Mouse (Mus musculus): ENCODE data around the gene Asic4. TPM values are rescaled to one million over a fixed set of nuclear protein-coding genes. Genes with fewer than 3 reads are reported as not detected.
A peak's percentile ranks its signal among the peaks of the same experiment; 100 is the strongest.

Asic4 gene
- polyA plus RNA-seq (2012; rRNA removed), result 11.9 and 13.5 TPM in 2 replicates

DNA sequence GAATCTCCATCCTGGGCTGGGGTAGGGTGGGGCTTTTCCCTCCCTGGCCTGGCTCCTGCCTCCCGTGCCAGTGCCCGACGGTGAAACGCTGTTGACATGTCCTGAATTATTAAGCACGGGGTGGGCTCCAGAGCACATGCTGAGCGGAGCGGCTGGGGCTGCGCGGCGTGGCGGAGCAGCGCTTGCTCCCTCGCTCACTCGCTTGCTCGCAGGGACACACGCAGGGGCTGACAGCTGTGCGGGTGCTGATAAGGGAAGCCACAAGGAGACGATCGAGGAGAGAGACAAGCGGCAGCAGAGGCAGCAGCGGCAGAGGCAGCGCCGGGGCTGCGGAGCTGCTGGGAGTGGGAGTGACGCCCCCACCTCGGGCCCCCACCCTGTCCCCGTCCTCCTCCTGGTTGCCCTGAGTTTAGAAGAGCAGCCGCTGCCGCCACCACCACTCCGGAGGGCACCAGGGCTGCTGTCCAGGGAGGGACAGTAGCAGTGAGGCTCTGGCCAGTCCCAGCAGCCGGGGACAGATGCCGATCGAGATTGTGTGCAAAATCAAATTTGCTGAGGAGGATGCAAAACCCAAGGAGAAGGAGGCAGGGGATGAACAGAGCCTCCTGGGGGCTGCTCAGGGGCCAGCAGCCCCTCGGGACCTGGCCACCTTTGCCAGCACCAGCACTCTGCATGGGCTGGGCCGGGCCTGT is at the start of gene Asic4:
Asic4 (plus strand) TSS at position 123 of the 692 bp plus-strand sequence.
- no peak for DNase-seq (ENCODE audit: extremely low spot score in 1 of 2, low spot score in 1 of 2)

DNA sequence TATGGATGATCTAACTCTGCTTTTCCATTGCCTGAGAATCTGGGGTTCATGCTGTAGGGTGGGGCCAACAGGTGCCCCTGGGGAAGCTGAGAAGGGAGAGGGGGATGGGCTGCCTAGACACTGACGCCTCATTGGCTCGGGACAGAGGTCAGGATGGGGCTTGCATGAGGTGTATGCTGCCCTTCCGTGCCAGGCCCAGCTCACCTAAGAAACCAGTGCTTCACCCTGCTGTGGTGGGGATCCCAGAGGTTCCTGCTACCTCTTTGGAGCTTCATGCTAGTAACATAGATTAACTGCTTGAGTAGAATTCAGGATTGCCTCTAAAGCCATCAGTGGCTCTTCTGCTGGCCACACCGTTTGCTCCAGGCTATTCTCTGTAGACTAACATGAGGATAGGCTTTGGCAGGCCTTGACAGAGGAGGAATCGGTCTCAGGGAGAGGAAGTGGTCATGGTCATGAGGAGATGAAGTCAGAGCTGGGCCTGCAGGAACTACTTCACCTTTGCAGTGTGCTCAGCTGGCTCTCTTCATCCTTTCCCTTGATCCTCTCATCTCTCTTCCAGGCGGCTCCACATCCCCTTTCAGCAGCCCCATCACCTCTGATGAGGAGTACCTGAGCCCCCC is 49.6 kb upstream of the Asic4 start:
- no peak for DNase-seq (ENCODE audit: extremely low spot score in 1 of 2, low spot score in 1 of 2)

GRCm38 (mm10) chr1:75405547-75405946 is 44.7 kb upstream of the Asic4 start:
- DNase-seq (ENCODE audit: extremely low spot score in 1 of 2, low spot score in 1 of 2), result no peak

- no peak for DNase-seq (ENCODE audit: extremely low spot score in 1 of 2, low spot score in 1 of 2)
These were observed 44.1 kb upstream of the Asic4 start for GRCm38 (mm10) chr1:75406173-75406572.

- DNase-seq (ENCODE audit: extremely low spot score in 1 of 2, low spot score in 1 of 2), result no peak
These were observed 43.2 kb upstream of the Asic4 start for GRCm38 (mm10) chr1:75407056-75407455.

DNA sequence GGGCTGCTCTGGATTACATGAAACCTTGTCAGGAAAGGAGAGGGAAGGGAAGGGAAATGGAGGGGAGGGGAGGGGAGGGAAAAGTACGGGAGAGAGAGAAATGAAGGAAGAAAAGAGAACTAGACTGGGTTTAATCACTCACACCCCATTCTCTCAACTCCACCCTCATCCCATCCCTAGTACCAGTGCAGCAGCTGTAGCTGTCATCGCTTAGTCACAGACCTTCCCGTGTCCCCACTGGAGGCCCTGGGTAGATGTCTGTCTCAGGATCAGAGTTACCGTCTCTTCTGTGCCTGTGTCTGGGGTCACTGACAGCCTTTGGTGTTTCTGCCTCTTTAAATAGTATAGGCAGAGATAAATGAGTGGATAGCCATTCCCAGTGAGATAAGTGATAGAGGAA is 42.0 kb upstream of the Asic4 start:
- no peak for DNase-seq (ENCODE audit: extremely low spot score in 1 of 2, low spot score in 1 of 2)

DNA sequence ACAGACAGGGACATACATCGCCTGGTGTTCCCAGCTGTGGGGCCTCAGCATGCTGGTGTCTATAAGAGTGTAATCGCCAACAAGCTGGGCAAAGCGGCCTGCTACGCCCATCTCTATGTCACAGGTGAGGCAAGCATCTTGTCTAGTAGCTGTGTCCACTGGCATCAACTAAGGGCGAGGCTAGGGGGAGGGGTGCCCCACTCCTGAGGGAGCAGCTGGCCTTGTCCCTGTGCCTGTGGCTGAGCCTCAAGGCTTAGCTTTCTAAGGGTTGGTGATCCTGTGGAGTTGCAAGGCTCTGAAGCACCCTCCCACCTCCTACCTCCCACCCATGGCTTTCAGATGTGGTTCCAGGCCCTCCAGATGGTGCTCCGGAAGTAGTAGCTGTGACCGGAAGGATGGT is 40.3 kb upstream of the Asic4 start:
- DNase-seq (ENCODE audit: extremely low spot score in 1 of 2, low spot score in 1 of 2), result no peak

GRCm38 (mm10) chr1:75412196-75412595 is 38.0 kb upstream of the Asic4 start:
- DNase-seq (ENCODE audit: extremely low spot score in 1 of 2, low spot score in 1 of 2), result no peak

DNA sequence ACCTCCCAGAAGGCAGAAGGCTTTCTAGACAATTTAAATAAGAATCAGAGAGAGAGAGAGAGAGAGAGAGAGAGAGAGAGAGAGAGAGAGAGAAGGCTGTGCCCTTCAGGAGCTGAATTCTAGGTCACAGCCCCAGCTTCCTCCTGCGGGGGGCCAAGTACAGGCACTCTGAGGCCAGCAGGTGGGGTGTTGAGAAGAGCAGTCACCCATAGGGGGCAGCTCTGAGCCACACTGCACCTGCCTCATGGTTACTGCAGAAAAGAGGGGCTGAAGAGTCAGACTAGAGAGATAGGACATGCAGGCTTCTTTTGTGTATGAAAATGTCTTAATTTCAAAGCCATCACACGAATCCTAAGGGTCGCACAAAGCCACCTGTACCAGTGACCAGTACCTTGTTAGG is 36.5 kb upstream of the Asic4 start:
- DNase-seq (ENCODE audit: extremely low spot score in 1 of 2, low spot score in 1 of 2), result peak in 1 of 2 experiments; percentile 69

GRCm38 (mm10) chr1:75421794-75422193 is 28.4 kb upstream of the Asic4 start:
- no peak for DNase-seq (ENCODE audit: extremely low spot score in 1 of 2, low spot score in 1 of 2)

GRCm38 (mm10) chr1:75422216-75422822 is 27.9 kb upstream of the Asic4 start:
- no peak for DNase-seq (ENCODE audit: extremely low spot score in 1 of 2, low spot score in 1 of 2)

GRCm38 (mm10) chr1:75422823-75423471 is 27.3 kb upstream of the Asic4 start:
- DNase-seq (ENCODE audit: extremely low spot score in 1 of 2, low spot score in 1 of 2), result no peak

DNA sequence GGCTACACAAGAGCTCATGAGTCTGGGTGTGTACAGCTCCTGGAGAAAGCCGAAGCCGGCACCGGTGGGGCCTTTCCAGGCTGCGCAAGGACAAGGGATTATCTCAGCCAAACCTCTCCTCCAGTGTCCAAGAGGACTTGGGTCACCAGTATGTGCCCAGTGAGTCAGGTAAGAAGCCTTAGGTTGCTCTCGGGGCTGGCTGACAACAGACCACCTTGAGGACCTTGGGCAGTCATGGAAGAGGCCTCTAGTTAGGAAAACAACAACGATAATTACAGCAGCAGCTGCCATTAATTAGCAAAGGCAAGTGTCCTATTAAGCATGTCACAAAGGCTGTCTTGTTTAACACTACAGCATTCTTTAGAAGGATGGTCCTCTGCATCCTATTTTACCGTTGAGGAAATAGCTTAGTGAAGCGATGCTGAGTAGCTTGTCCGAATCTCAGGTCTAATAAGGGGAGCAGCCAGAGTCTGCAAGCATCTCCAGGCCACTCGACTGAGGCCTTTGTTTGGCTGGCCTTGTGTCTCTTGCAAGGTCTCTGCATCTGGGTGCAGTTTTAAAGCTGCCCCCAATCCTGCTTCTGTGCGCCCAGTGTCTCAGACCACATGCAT is 26.4 kb upstream of the Asic4 start:
- no peak for DNase-seq (ENCODE audit: extremely low spot score in 1 of 2, low spot score in 1 of 2)

GRCm38 (mm10) chr1:75425796-75426471 is 24.3 kb upstream of the Asic4 start:
- DNase-seq (ENCODE audit: extremely low spot score in 1 of 2, low spot score in 1 of 2), result peak in 1 of 2 experiments; percentile 78

DNA sequence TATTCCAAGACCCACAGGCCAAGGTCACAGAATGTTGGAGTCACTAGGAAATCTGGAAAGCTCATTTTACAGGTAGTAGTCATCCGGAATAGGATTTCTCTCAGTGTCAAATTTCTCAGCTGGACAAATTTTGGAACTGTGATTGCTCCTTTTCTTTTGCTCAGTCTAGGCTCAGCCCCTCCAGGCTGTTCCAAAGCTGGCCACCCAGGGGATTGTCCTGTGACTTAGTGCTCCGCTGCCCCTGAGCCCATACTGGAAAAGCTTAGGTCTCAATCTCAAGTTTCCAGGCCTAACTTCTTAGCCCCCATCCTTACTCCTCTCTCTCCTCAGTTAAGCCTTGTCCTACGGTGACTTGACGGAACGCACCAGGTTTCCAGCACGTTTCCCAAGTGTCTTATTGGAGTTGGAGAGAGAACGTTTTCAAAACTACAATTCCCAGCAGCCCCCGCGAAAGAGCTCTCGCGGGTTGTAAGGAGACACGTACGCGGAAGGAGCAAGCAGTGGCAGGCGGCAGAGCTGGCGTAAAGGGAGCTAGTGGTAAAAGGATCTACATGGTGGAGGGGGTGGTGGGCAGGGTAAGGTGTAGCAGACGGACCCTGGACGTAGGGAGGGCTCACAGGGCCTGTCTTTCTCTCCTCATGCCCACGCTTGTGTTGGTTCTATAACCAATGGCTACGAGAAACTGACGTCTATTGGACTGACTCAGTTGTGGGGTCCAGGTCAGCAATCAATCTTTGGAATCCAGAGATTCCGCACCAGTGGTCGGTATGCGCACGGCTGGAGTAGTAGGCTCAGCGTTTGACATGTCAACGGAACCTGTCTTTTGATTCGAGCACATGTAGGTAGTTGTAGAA is 14.5 kb upstream of the Asic4 start, which contains the start of gene Gmppa:
Gmppa (plus strand) TSS at position 456 of the 854 bp plus-strand sequence.
- peak; percentile 82 to 88 for DNase-seq (ENCODE audit: extremely low spot score in 1 of 2, low spot score in 1 of 2)

DNA sequence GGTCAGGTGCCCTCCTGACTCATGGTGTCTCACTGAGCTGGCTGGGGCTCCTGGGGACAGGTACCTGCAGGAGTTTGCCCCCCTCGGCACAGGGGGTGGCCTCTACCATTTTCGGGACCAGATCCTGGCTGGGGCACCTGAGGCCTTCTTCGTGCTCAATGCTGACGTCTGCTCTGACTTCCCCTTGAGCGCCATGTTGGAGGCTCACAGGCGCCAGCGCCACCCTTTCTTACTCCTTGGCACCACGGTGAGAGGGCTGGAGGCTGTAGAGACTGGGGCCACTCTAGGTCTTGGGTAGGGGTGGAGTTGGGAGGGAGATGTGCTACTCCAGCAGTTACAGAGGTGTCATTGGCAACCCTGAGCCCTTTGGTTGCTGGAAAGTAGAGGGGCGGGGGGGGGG is 11.5 kb upstream of the Asic4 start:
- DNase-seq (ENCODE audit: extremely low spot score in 1 of 2, low spot score in 1 of 2), result no peak

DNA sequence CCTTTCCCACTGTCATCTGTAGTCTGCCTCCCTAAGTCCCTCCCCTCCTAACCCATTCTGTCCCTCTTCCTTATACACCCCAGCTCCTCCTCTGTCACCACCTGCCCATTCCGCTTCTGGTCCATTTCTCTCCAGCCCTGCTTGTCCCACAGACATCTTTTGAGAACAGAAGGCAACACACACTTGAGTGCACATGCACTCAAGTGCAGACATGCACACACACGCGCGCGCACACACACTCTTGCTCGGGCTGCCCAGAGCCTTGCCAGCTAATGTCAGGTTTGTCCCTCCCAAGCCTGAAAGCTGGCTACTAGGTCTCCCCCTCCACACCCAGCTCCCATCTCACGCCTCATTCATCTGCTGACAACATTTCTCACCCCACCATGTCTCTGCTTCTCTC is 9.6 kb upstream of the Asic4 start:
- no peak for DNase-seq (ENCODE audit: extremely low spot score in 1 of 2, low spot score in 1 of 2)

GRCm38 (mm10) chr1:75441471-75441996 is 8.7 kb upstream of the Asic4 start:
- no peak for DNase-seq (ENCODE audit: extremely low spot score in 1 of 2, low spot score in 1 of 2)

GRCm38 (mm10) chr1:75442171-75442570 is 8.1 kb upstream of the Asic4 start:
- no peak for DNase-seq (ENCODE audit: extremely low spot score in 1 of 2, low spot score in 1 of 2)

Data from frontal cortex, adult 2 months (tissue).